Mouse (Mus musculus) bone marrow, adult 2 months (tissue): ENCODE data around the gene Dnah7b.

Experiments
- CTCF ChIP-seq: fragments of 200-500 bp; IDR thresholded peaks from 2 replicates; pipeline ENCODE4 v1.5.1; 2011; ENCODE audit warnings: low read length, control low read depth; ENCODE audit not compliant: control insufficient read depth, insufficient read depth
- POLR2A ChIP-seq: fragments of 200-500 bp; IDR thresholded peaks from 2 replicates; pipeline ENCODE4 v1.6.1; 2011; ENCODE audit warnings: low read depth, mild to moderate bottlenecking, control low read depth, low read length, borderline replicate concordance; ENCODE audit not compliant: control insufficient read depth

GRCm38 (mm10) chr1:46271927-46272326, 205.8 kb downstream of the Dnah7b start:
- TF ChIP-seq CTCF (no peak), POLR2A (no peak)
